8 mouse cellular contexts compared by ENCODE assay signal in the genomic region with DNA sequence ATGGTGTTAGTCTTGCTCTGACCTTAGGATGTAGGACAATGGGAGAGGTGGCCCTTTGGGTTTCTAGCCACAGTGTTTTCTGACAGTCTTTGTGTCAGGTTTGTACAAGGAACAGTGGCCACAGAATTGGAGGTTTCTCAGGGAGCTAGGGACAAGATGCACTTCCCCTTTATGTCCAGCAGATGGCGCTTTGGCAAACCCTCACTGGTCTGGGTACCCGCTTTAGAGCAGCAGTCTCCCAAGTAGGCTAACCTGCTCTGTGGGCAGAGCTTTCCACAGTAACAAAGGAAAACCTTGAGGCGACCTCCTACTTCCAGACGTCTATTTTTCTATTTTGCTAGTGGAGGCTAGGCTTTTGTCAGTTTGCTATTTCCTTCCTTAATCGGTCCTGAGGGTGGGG. TPM values are rescaled to one million over a fixed set of nuclear protein-coding genes. Genes with fewer than 3 reads are reported as not detected.
DNase-seq lines count a peak whose midpoint lies in the region; ATAC-seq and TF ChIP-seq lines count a peak whose summit lies in the region.

No protein-coding gene starts in this region.

- H3K4me3 ChIP-seq in limb, embryonic 14.5 days (replicated peaks; ENCODE audit: low read length): no peak overlapping the region

- no peak overlapping the region for H3K27ac ChIP-seq in limb, embryonic 14.5 days (replicated peaks; ENCODE audit: low read depth, low read length)

- H3K4me2 ChIP-seq in limb, embryonic 14.5 days (replicated peaks; ENCODE audit: low read depth, low read length, severe bottlenecking): no peak overlapping the region

- H3K36me3 ChIP-seq in limb, embryonic 14.5 days (ENCODE audit: control insufficient read depth, insufficient read depth, low read length): no peaks in the 10 kb centered on the region

- no peaks in the 10 kb centered on the region for H3K9me3 ChIP-seq in limb, embryonic 14.5 days (ENCODE audit: control insufficient read depth, low read length)

- H3K9ac ChIP-seq in limb, embryonic 14.5 days (ENCODE audit: low read depth, low read length, severe bottlenecking): no peak overlapping the region

- no peak for TF ChIP-seq POLR2A in limb, embryonic 14.5 days (IDR thresholded peaks at IDR 0.05; ENCODE audit: borderline replicate concordance, extremely low read depth, insufficient read depth, insufficient read length)

- no peaks in the 10 kb centered on the region; the same call in 1 of the 2 replicates for H3K27me3 ChIP-seq in limb, embryonic 14.5 days (ENCODE audit: control insufficient read depth, insufficient read depth, low read length)

- DNase-seq in urinary bladder, postnatal 36 days (ENCODE audit: low spot score in 2 of 2): peak; percentile 20 to 27
- no peak for DNase-seq in urinary bladder, postnatal 4 days (ENCODE audit: low spot score in 2 of 2)
- DNase-seq in cerebellum, postnatal 10 days: peak; percentile 79 to 84
- peak; percentile 52 to 87 for DNase-seq in frontal cortex, adult 2 months (ENCODE audit: extremely low spot score in 1 of 2, low spot score in 1 of 2)
- peak; percentile 50 for DNase-seq in kidney, adult 11 months
- peak; percentile 57 for DNase-seq in limb, embryonic 14.5 days (ENCODE audit: low spot score)
- peak; percentile 54 for DNase-seq in naive thymus-derived CD4-positive, alpha-beta T cell, adult 2 months (ENCODE audit: low read depth)
- DNase-seq in testis, postnatal 14 days (ENCODE audit: low spot score): peak; percentile 25

- peak; percentile 56; the same call in 1 of the 2 replicates for ATAC-seq in limb, embryonic 14.5 days (ENCODE audit: low FRiP score, low read depth)

- H3K4me1 ChIP-seq in limb, embryonic 14.5 days (ENCODE audit: control insufficient read depth, insufficient read depth, low read length): no peaks in the 10 kb centered on the region

- 10% methylated on average over 5 of the region's 5 CpGs for WGBS in limb, embryonic 14.5 days

RNA-seq across cellular contexts. Expression of a gene that starts 7.4 kb away (rescaled TPM):
- 156 and 188 TPM in 2 replicates for polyA plus RNA-seq in frontal cortex, adult 2 months (2012; rRNA removed)
- 6.3 and 6.7 TPM in 2 replicates for polyA plus RNA-seq in limb, embryonic 14.5 days (2012; rRNA removed)
- 9.6 and 11.2 TPM in 2 replicates for polyA plus RNA-seq in limb, embryonic 14.5 days (2014; fragmentation: Nextera tagmentation; extraction: Ambion mirVana)

RNA-seq across cellular contexts. Expression of a gene that starts 27.5 kb away (rescaled TPM):
- polyA plus RNA-seq in frontal cortex, adult 2 months (2012; rRNA removed): 150 and 159 TPM in 2 replicates
- polyA plus RNA-seq in limb, embryonic 14.5 days (2012; rRNA removed): 6.9 and 7.1 TPM in 2 replicates
- 4.4 TPM in 2 replicates for polyA plus RNA-seq in limb, embryonic 14.5 days (2014; fragmentation: Nextera tagmentation; extraction: Ambion mirVana)

RNA-seq across cellular contexts. Expression of a gene that starts 34.5 kb away (rescaled TPM):
- 0.34 TPM in 1 of 2 replicates, not detected in the other for polyA plus RNA-seq in frontal cortex, adult 2 months (2012; rRNA removed)
- polyA plus RNA-seq in limb, embryonic 14.5 days (2012; rRNA removed): not detected in 2 replicates
- not detected in 2 replicates for polyA plus RNA-seq in limb, embryonic 14.5 days (2014; fragmentation: Nextera tagmentation; extraction: Ambion mirVana)

Comparison
In these comparisons a context has a peak if more than half of its experiments do, and no peak if none do; other contexts are left out.
1. DNase-seq: peak in urinary bladder, postnatal 36 days (2 of 2), cerebellum, postnatal 10 days (2 of 2), frontal cortex, adult 2 months (2 of 2), kidney, adult 11 months (single experiment), limb, embryonic 14.5 days (single experiment), naive thymus-derived CD4-positive, alpha-beta T cell, adult 2 months (single experiment) and testis, postnatal 14 days (single experiment); none in urinary bladder, postnatal 4 days (0 of 2).
2. RNA of a gene that starts 7.4 kb away (polyA plus RNA-seq): 156 to 188 TPM in frontal cortex, adult 2 months; 6.3 to 11.2 TPM in limb, embryonic 14.5 days; every median in the first group is over 10 times any median in the second.
3. RNA of a gene that starts 27.5 kb away (polyA plus RNA-seq): 150 to 159 TPM in frontal cortex, adult 2 months; 4.4 to 7.1 TPM in limb, embryonic 14.5 days; every median in the first group is over 10 times any median in the second.